Mouse (Mus musculus) small intestine, adult 2 months (tissue): ENCODE measurements around the gene Gm19935.

Experiments used
- CTCF ChIP-seq: fragments of 200-500 bp; IDR thresholded peaks from 2 replicates; pipeline ENCODE4 v1.5.1; 2012; ENCODE audit warnings: low read depth, mild to moderate bottlenecking, control low read depth, inconsistent platforms, low read length, moderate library complexity, mixed read lengths; ENCODE audit not compliant: insufficient replicate concordance, insufficient read length; ENCODE audit errors: extremely low read depth
- POLR2A ChIP-seq: fragments of 200-500 bp; IDR thresholded peaks from 2 replicates; pipeline ENCODE4 v1.6.1; 2012; ENCODE audit warnings: low read depth, mild to moderate bottlenecking, control low read depth, inconsistent platforms, low read length, moderate library complexity

DNA sequence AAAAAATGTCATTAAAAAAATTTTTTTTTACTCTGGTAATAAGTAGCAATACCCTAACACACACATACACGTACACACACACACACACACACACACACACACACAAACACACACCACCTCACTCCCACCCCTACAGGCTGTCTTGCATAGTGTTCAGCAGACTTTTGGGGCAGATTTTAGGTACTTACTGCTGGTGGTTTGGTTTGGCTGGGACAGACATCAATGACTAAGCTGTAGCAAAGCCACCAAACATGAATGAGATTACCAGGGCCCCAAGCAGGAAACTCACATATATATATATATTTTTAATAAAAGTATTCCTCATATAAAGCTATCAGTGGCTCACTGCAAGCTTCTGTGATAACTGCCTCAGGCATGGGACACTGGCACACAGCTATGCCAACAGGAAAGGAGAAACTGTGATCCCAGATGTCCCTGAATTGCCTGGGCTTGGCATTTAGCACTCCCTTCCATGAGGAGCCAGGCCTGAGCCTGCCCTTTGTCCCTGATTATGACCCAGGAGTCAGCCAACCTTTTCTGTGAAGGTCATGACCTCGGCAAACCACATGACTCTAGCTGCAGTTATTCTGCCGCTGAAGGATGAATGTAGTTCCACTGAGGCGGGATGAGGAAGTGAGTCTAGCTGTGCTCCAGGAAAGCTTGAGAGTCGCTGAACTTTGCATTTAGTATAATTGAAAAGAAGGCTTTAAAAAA, 15.5 kb upstream of the Gm19935 start:
- TF ChIP-seq CTCF (no peak), POLR2A (no peak)
